Mouse (Mus musculus) c-Kit-positive CD71-positive TER-119-negative erythroid progenitor cells, embryonic 14.5 days (primary cell): ENCODE data around the gene Wfdc13.
"Not testable (repeated sequence)": the region's sequence is repeated elsewhere in the genome, so short reads cannot be mapped to it uniquely, and the experiment has no call there.

Source experiments
- DNase-seq: peaks from one replicate; pipeline ENCODE4 v3.0.0-alpha.2; 2013; ENCODE audit warnings: low read depth

Wfdc13 gene

GRCm38 (mm10) chr2:164716194-164716786 lies 31.4 kb downstream of the Wfdc13 start:
- DNase-seq, result not testable (repeated sequence)

GRCm38 (mm10) chr2:164723276-164723675 lies 38.4 kb downstream of the Wfdc13 start:
- DNase-seq, result no peak

GRCm38 (mm10) chr2:164725895-164726619 lies 41.1 kb downstream of the Wfdc13 start:
- no peak for DNase-seq

- DNase-seq, result no peak
These were observed 46.8 kb downstream of the Wfdc13 start for GRCm38 (mm10) chr2:164731719-164732118.

- no peak for DNase-seq
These were observed 48.4 kb downstream of the Wfdc13 start for GRCm38 (mm10) chr2:164733259-164733658.

- no peak for DNase-seq
These were observed 49.9 kb downstream of the Wfdc13 start for GRCm38 (mm10) chr2:164734839-164735238.

- DNase-seq, result no peak
These were observed 50.5 kb downstream of the Wfdc13 start for GRCm38 (mm10) chr2:164735446-164735845.
